Mouse (Mus musculus) retina, postnatal 7 days (tissue): ENCODE results near the gene Rpl36al.

Source experiments
- DNase-seq: peaks from one replicate; pipeline ENCODE4 v3.0.0-alpha.2; 2012; ENCODE audit warnings: low read depth, low spot score

Gene Rpl36al

GRCm38 (mm10) chr12:69159578-69159940 is 24.3 kb downstream of the Rpl36al start:
- peak; percentile 73 for DNase-seq

- peak; percentile 99 for DNase-seq
These were observed 24.9 kb downstream of the Rpl36al start, which contains the start of gene Rps29 for GRCm38 (mm10) chr12:69158765-69159577. Gene Rps29, minus strand, starts transcription at chr12:69159186.

DNA sequence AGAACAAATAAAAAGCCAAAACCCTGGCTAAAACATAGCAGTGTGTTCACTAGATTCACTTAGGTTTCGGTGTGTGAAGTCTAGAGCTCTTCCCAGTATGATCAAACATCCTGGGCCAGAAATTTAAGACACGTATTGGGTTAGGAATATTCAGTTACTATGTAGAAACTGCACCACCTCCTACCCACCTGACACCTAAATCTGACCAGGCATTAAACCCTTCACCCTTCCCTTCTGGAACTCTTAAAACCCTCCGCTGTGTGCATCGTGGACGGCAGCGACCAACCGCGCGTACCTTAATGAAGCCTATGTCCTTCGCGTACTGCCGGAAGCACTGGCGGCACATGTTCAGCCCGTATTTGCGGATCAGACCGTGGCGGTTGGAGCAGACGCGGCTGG is 25.5 kb downstream of the Rpl36al start:
- no peak for DNase-seq

DNA sequence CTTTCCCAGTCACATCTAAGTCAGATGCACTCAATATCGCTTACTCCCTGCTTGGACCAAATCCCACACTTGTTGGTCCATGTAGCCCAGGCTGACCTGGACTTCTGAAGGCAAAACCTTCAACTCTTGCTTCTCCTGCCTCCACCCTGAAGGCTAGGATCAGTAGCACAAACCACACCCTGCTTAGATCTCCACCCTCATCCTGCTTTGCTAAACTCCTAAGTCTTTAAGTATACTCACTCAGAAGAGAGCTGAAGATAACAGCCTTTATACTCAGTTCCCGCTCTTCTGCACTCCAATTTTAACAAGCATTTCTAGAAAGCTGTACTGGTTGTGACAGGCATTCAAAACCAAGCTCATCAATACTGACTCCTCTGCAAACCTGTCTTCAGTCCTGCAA is 26.8 kb downstream of the Rpl36al start:
- DNase-seq = no peak

DNA sequence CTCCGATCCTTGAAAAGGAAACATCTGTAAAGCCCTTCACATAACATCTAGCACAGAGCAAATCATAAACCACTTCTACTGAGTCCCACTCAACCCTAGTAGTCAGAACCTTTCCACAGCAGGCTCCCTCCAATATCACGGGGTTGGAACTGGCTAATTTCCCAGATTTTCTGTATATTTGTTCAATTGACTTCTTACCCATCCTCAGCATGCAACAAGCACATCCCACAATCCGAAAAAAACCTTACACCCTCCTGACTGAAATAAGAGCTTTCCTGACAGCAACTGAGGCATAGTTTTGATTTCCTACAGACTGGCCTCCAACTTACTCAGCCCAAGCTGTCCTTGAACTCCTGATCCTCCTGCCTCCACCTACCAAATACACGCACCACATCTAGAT is 27.4 kb downstream of the Rpl36al start:
- no peak for DNase-seq

DNA sequence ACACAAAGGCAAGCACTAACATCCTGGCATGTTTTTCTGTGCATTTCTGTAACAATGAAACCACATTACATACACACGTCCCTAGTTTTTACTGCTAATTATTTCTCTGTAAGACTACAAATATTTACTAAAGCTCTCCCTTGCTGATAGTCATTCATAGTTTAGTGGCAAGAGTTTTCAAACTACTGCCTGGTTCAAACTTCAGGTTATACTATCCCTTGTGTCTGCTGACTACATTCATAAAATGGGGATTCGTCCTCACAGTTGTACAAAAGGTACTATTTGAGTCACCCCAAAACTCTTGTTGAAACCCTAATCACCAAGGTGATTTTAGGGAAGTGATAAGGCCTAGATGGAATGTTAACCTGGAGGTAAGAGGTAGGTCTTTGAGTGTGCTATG is 28.0 kb downstream of the Rpl36al start:
- no peak for DNase-seq

- no peak for DNase-seq
These were observed 33.8 kb downstream of the Rpl36al start for GRCm38 (mm10) chr12:69150049-69150448.

- DNase-seq = no peak
These were observed 36.6 kb downstream of the Rpl36al start for GRCm38 (mm10) chr12:69147166-69147735.

- DNase-seq = no peak
These were observed 40.4 kb downstream of the Rpl36al start for GRCm38 (mm10) chr12:69143460-69143859.

GRCm38 (mm10) chr12:69139841-69140240 is 44.0 kb downstream of the Rpl36al start:
- DNase-seq = no peak

- DNase-seq = no peak
These were observed 44.7 kb downstream of the Rpl36al start for GRCm38 (mm10) chr12:69139201-69139600.
